Mouse (Mus musculus): ENCODE data around the gene Tmem151a.

DNA sequence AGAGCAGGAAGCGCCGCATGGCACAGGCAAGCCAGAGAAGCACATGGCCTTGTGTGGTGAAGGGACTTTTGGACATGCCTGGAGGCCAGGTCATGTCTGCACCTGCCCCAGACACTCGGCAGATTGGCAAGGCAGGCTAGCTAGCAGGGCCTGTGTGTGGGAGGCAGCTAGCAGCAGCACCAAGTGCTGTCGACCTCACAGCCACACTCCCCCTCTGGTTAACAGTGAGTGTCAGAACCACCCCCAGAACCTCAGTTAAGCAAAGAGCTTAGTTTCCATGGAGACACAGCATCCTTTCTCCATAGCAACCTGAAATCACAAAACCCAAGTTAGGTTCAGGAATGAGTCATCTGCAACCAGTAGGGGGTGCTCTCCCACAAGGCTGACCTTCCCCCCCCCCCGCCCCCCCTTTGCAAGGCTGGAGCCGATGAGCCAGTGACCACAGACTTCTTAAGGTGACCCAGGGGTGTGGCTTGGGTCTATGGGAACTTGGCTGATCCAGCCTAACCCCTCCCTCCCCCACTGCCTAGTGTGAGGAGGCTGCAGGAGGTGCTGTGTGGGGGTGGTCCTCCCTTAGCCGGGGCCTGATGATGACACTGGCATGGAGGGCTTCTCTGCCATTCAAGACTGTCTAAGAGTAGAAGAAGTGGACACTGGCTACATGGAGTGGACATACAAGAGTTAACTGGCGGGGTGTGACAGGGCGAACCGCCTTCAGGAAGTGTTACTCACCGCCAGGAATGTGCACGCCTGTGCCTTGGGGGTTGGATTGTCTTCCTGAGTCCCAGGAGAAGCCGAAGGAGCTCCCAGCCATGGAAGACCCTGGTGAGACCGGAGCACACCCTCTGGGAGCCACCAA is 35.1 kb downstream of the Tmem151a start, which contains the start of gene Rin1:
- TF ChIP-seq CTCF (IDR thresholded peaks at IDR 0.05) = peak; percentile 82
- peak; percentile 57 for TF ChIP-seq POLR2A (IDR thresholded peaks at IDR 0.05; ENCODE audit: insufficient read depth, low read depth, low read length)
